Comparison of ENCODE assay signal across 24 mouse cellular contexts in the genomic region with DNA sequence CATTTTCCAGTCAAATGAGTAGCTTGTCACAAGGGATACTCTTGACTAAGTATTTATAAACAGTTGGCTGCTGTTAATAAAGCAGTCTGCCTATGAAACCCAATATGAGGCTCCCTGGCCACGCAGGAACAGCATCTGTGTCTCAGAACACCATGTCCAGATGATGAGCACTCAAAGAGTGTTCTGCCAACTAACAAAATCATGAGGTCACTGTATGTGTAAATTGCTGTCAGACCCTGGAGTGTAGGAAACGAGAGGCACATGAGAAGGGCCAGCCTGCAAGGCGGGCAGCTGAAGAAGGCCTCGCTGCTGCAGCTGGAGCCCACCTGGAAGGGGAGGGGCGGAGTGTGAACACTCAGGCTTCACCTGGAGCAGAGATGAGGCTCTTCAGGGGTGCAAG. TPM values are rescaled to one million over a fixed set of nuclear protein-coding genes. Genes with fewer than 3 reads are reported as not detected.
DNase-seq lines count a peak whose midpoint lies in the region; ATAC-seq lines count a peak whose summit lies in the region.
"Had no signal": no experiment of that assay in that cellular context is flagged by ENCODE, and none has a peak within 500 bp of the region (broad histone marks: within the 10 kb centered on the region; RNA-seq: fewer than 3 reads in every experiment).

No protein-coding gene starts in this region.

- peak; percentile 19 for DNase-seq in embryonic facial prominence, embryonic 14.5 days (ENCODE audit: low spot score)
- no peak for DNase-seq in embryonic facial prominence, embryonic 10.5 days (ENCODE audit: low spot score)
- no peak for DNase-seq in lung, adult 18-20 months
- peak; percentile 11 for DNase-seq in gastrocnemius, postnatal 14 days
- peak; percentile 34 for DNase-seq in lung, postnatal 25 days (ENCODE audit: low spot score)
- DNase-seq in urinary bladder, postnatal 10 days (ENCODE audit: low spot score) = no peak
- no peak for DNase-seq in cerebellum, postnatal 14 days
- DNase-seq: adrenal gland, adult 8-10 months; cerebellum, adult 9-10 months; heart, postnatal 36 days; kidney, adult 11 months; kidney, postnatal 25 days; thymus, postnatal 14 days had no signal

- intact Hi-C loops in gastrocnemius, postnatal 14 days (cut with DNase I; ENCODE audit: low total_unique reads) = no loop called here

- no peak for ATAC-seq in embryonic facial prominence, embryonic 14.5 days (ENCODE audit: low read depth)
- ATAC-seq in lung, embryonic 16.5 days (ENCODE audit: low read depth) = peak; percentile 43; the same call in 1 of the 2 replicates
- ATAC-seq: forebrain, embryonic 15.5 days; inflammation-experienced regulatory T-cells, adult 6 months; midbrain, embryonic 13.5 days had no signal

- H3K4me2 ChIP-seq in embryonic facial prominence, embryonic 14.5 days (ENCODE audit: low read depth, low read length) = no peak overlapping the region
- no peak overlapping the region for H3K4me2 ChIP-seq in lung, embryonic 16.5 days (ENCODE audit: low read depth, low read length)
- H3K4me2 ChIP-seq: forebrain, embryonic 15.5 days; heart, embryonic 11.5 days; hindbrain, embryonic 15.5 days; kidney, embryonic 15.5 days; midbrain, embryonic 13.5 days; neural tube, embryonic 13.5 days had no signal

- 71% methylated on average over 5 of the region's 5 CpGs for WGBS in embryonic facial prominence, embryonic 14.5 days
- 77% methylated on average over 5 of the region's 5 CpGs for WGBS in embryonic facial prominence, embryonic 10.5 days
- 51% methylated on average over 5 of the region's 5 CpGs for WGBS in lung, embryonic 16.5 days

- H3K36me3 ChIP-seq in embryonic facial prominence, embryonic 14.5 days (ENCODE audit: control insufficient read depth, insufficient read depth, low read length) = peaks cover 26% of the 10 kb centered on the region
- H3K36me3 ChIP-seq in embryonic facial prominence, embryonic 10.5 days (replicated peaks) = peaks cover 47% of the 10 kb centered on the region
- H3K36me3 ChIP-seq in lung, embryonic 16.5 days (ENCODE audit: control insufficient read depth, insufficient read depth, low read length) = peaks cover 6% of the 10 kb centered on the region; the same call in 1 of the 2 replicates

- H3K9ac ChIP-seq in embryonic facial prominence, embryonic 14.5 days (ENCODE audit: low read depth, low read length) = no peak overlapping the region
- no peak overlapping the region for H3K9ac ChIP-seq in lung, embryonic 16.5 days (ENCODE audit: low read length)
- H3K9ac ChIP-seq: forebrain, embryonic 15.5 days; hindbrain, embryonic 15.5 days; kidney, embryonic 15.5 days; midbrain, embryonic 13.5 days; neural tube, embryonic 13.5 days had no signal

- no peaks in the 10 kb centered on the region for H3K9me3 ChIP-seq in embryonic facial prominence, embryonic 14.5 days (ENCODE audit: control insufficient read depth, low read length)
- H3K9me3 ChIP-seq in embryonic facial prominence, embryonic 10.5 days = no peaks in the 10 kb centered on the region
- H3K9me3 ChIP-seq in lung, embryonic 16.5 days (ENCODE audit: control insufficient read depth, low read length) = no peaks in the 10 kb centered on the region
- H3K9me3 ChIP-seq: forebrain, embryonic 10.5 days; forebrain, embryonic 15.5 days; G1E; hindbrain, embryonic 15.5 days; kidney, embryonic 15.5 days; midbrain, embryonic 13.5 days; neural tube, embryonic 13.5 days had no signal

- H3K4me3 ChIP-seq in embryonic facial prominence, embryonic 14.5 days (ENCODE audit: low read depth, low read length) = no peak overlapping the region
- H3K4me3 ChIP-seq in embryonic facial prominence, embryonic 10.5 days = no peak overlapping the region
- no peak overlapping the region for H3K4me3 ChIP-seq in lung, embryonic 16.5 days (ENCODE audit: low read length)
- H3K4me3 ChIP-seq: forebrain, embryonic 10.5 days; forebrain, embryonic 15.5 days; hindbrain, embryonic 15.5 days; kidney, embryonic 15.5 days; midbrain, embryonic 13.5 days; neural tube, embryonic 13.5 days had no signal

- no peaks in the 10 kb centered on the region for H3K4me1 ChIP-seq in embryonic facial prominence, embryonic 14.5 days (ENCODE audit: control insufficient read depth, insufficient read depth, low read length)
- no peaks in the 10 kb centered on the region for H3K4me1 ChIP-seq in embryonic facial prominence, embryonic 10.5 days
- 0 out of 2 replicates have a peak, but pooled peaks cover 3% of the 10 kb centered on the region for H3K4me1 ChIP-seq in lung, embryonic 16.5 days (replicated peaks; ENCODE audit: control insufficient read depth, insufficient read depth, low read length)
- H3K4me1 ChIP-seq: forebrain, embryonic 10.5 days; forebrain, embryonic 15.5 days; hindbrain, embryonic 15.5 days; kidney, embryonic 15.5 days; midbrain, embryonic 13.5 days; neural tube, embryonic 13.5 days had no signal

- no peaks in the 10 kb centered on the region for H3K27me3 ChIP-seq in embryonic facial prominence, embryonic 14.5 days (replicated peaks; ENCODE audit: control insufficient read depth, insufficient read depth, low read length)
- H3K27me3 ChIP-seq in embryonic facial prominence, embryonic 10.5 days (replicated peaks; ENCODE audit: low read depth, poor library complexity, severe bottlenecking) = no peaks in the 10 kb centered on the region
- no peaks in the 10 kb centered on the region for H3K27me3 ChIP-seq in lung, embryonic 16.5 days (ENCODE audit: control insufficient read depth, insufficient read depth, low read depth, low read length)
- H3K27me3 ChIP-seq: forebrain, embryonic 15.5 days; hindbrain, embryonic 15.5 days; kidney, embryonic 15.5 days; midbrain, embryonic 13.5 days; neural tube, embryonic 13.5 days had no signal

- no peak overlapping the region for H3K27ac ChIP-seq in embryonic facial prominence, embryonic 14.5 days (replicated peaks; ENCODE audit: low read depth, low read length)
- H3K27ac ChIP-seq in embryonic facial prominence, embryonic 10.5 days (replicated peaks) = no peak overlapping the region
- H3K27ac ChIP-seq in lung, embryonic 16.5 days (ENCODE audit: low read length) = no peak overlapping the region
- H3K27ac ChIP-seq: forebrain, embryonic 10.5 days; forebrain, embryonic 15.5 days; hindbrain, embryonic 15.5 days; kidney, embryonic 15.5 days; macrophage; midbrain, embryonic 13.5 days; neural tube, embryonic 13.5 days had no signal

RNA-seq across cellular contexts. Expression of gene Cab39, which starts 33.9 kb away (rescaled TPM):
- 45.1 and 45.2 TPM in 2 replicates for polyA plus RNA-seq in embryonic facial prominence, embryonic 14.5 days (2014; fragmentation: Nextera tagmentation; extraction: Ambion mirVana)
- 33.6 and 34.2 TPM in 2 replicates for polyA plus RNA-seq in embryonic facial prominence, embryonic 10.5 days (2016; fragmentation: Nextera tagmentation; extraction: Ambion mirVana)
- polyA plus RNA-seq in lung, embryonic 16.5 days (2015; fragmentation: Nextera tagmentation; extraction: Ambion mirVana) = 26.3 TPM in 2 replicates
- 100 to 1,000 TPM in 1 of 2 experiments, 10 to 100 TPM in 1; 86.5 to 112 TPM for total RNA-seq in gastrocnemius, postnatal 14 days (2021)

RNA-seq across cellular contexts. Expression of gene A630001G21Rik, which starts 48.7 kb away (rescaled TPM):
- polyA plus RNA-seq in embryonic facial prominence, embryonic 14.5 days (2014; fragmentation: Nextera tagmentation; extraction: Ambion mirVana) = 1.7 and 2.5 TPM in 2 replicates
- polyA plus RNA-seq in embryonic facial prominence, embryonic 10.5 days (2016; fragmentation: Nextera tagmentation; extraction: Ambion mirVana) = 0.59 and 0.92 TPM in 2 replicates
- 1.3 and 1.5 TPM in 2 replicates for polyA plus RNA-seq in lung, embryonic 16.5 days (2015; fragmentation: Nextera tagmentation; extraction: Ambion mirVana)
- total RNA-seq in gastrocnemius, postnatal 14 days (2021) = under 1 TPM in 1 of 2 experiments, not detected in 1; 0.90 TPM
- polyA plus RNA-seq: G1E had no signal

Comparison
In these comparisons a context has a peak if more than half of its experiments do, and no peak if none do; other contexts are left out.
1. DNase-seq: peak in embryonic facial prominence, embryonic 14.5 days (single experiment), gastrocnemius, postnatal 14 days (single experiment) and lung, postnatal 25 days (single experiment); none in embryonic facial prominence, embryonic 10.5 days (single experiment), lung, adult 18-20 months (0 of 2), urinary bladder, postnatal 10 days (single experiment) and cerebellum, postnatal 14 days (0 of 2).